Mouse (Mus musculus) stomach, postnatal 0 days (tissue): ENCODE measurements around the gene Capn10.

Experiments
- CTCF ChIP-seq: IDR thresholded peaks from 2 replicates; pipeline ENCODE4 v1.5.1; 2016; ENCODE audit warnings: antibody characterized with exemption, low read depth, mild to moderate bottlenecking, moderate library complexity
- EP300 ChIP-seq: optimal IDR thresholded peaks from 2 replicates; pipeline ENCODE3; 2016; ENCODE audit warnings: antibody characterized with exemption

DNA sequence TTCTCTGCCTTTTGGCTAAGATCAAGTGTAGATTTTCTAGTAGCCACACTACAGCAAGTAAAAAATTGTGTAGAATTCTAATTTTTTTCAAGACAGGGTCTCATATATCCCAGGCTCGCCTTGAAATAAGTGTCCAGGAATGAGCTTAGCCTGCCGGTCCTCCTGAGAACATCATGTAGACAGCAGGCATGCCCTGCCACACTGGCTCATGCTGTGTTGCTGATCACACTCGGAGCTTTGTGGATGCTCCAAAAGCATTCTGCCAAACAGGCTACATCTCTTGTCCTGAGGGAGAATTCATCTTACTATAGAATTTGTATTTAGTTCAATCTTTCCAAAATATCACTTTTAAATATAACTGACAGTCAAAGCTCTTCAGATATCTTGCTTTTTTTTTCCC is 41.4 kb upstream of the Capn10 start:
- no peak for TF ChIP-seq CTCF
- TF ChIP-seq EP300 = no peak
